Mouse (Mus musculus) small intestine, adult 2 months (tissue): ENCODE results near the gene Nkd1.

Experiments
- CTCF ChIP-seq: fragments of 200-500 bp; IDR thresholded peaks from 2 replicates; pipeline ENCODE4 v1.5.1; 2012; ENCODE audit warnings: low read depth, mild to moderate bottlenecking, control low read depth, inconsistent platforms, low read length, moderate library complexity, mixed read lengths; ENCODE audit not compliant: insufficient replicate concordance, insufficient read length; ENCODE audit errors: extremely low read depth
- POLR2A ChIP-seq: fragments of 200-500 bp; IDR thresholded peaks from 2 replicates; pipeline ENCODE4 v1.6.1; 2012; ENCODE audit warnings: low read depth, mild to moderate bottlenecking, control low read depth, inconsistent platforms, low read length, moderate library complexity

GRCm38 (mm10) chr8:88555669-88556068, 34.5 kb downstream of the Nkd1 start:
- TF ChIP-seq POLR2A (no peak), CTCF (no peak)
